ENCODE assay signal across 9 mouse cellular contexts in genomic region chr7:44898607-44899006, GRCm38 (mm10). TPM values are rescaled to one million over a fixed set of nuclear protein-coding genes. Genes with fewer than 3 reads are reported as not detected.
DNase-seq lines count a peak whose midpoint lies in the region; ATAC-seq lines count a peak whose summit lies in the region.
"Had no signal": no experiment of that assay in that cellular context is flagged by ENCODE, and none has a peak within 500 bp of the region (broad histone marks: within the 10 kb centered on the region; RNA-seq: fewer than 3 reads in every experiment).

No protein-coding gene starts in this region.

- 0 out of 2 replicates have a peak overlapping the region, but pooled peaks have one; percentile 8 for H3K4me2 ChIP-seq in forebrain, embryonic 12.5 days
- no peak overlapping the region for H3K4me2 ChIP-seq in forebrain, embryonic 14.5 days (ENCODE audit: low read length)
- H3K4me2 ChIP-seq in liver, embryonic 13.5 days = peak overlapping the region; percentile 34
- H3K4me2 ChIP-seq: neural tube, embryonic 13.5 days had no signal

- H3K36me3 ChIP-seq in forebrain, embryonic 12.5 days (replicated peaks) = peaks cover 51% of the 10 kb centered on the region
- H3K36me3 ChIP-seq in forebrain, embryonic 14.5 days (ENCODE audit: control insufficient read depth, insufficient read depth, low read length) = peaks cover 47% of the 10 kb centered on the region
- H3K36me3 ChIP-seq in liver, embryonic 13.5 days = peaks cover 49% of the 10 kb centered on the region

- ATAC-seq in forebrain, embryonic 12.5 days (ENCODE audit: low FRiP score) = no peak
- no peak for ATAC-seq in forebrain, embryonic 14.5 days
- ATAC-seq in liver, embryonic 13.5 days (ENCODE audit: low read depth) = peak; percentile 39

- H3K27ac ChIP-seq in forebrain, embryonic 12.5 days = no peak overlapping the region
- no peak overlapping the region for H3K27ac ChIP-seq in forebrain, embryonic 14.5 days (ENCODE audit: low read depth, low read length)
- H3K27ac ChIP-seq in liver, embryonic 13.5 days = peak overlapping the region; percentile 37
- H3K27ac ChIP-seq: neural tube, embryonic 13.5 days had no signal

- no peak overlapping the region for H3K9ac ChIP-seq in forebrain, embryonic 12.5 days
- H3K9ac ChIP-seq in forebrain, embryonic 14.5 days (ENCODE audit: low read length) = no peak overlapping the region
- peak overlapping the region; percentile 11; the same call in 1 of the 2 replicates for H3K9ac ChIP-seq in liver, embryonic 13.5 days
- H3K9ac ChIP-seq: neural tube, embryonic 13.5 days had no signal

- H3K27me3 ChIP-seq in forebrain, embryonic 12.5 days = no peaks in the 10 kb centered on the region
- no peaks in the 10 kb centered on the region for H3K27me3 ChIP-seq in forebrain, embryonic 14.5 days (replicated peaks; ENCODE audit: control insufficient read depth, insufficient read depth, low read length)
- H3K27me3 ChIP-seq in liver, embryonic 13.5 days = no peaks in the 10 kb centered on the region
- H3K27me3 ChIP-seq: neural tube, embryonic 13.5 days had no signal

- 39% methylated on average over 19 of the region's 19 CpGs for WGBS in forebrain, embryonic 12.5 days
- 34% methylated on average over 19 of the region's 19 CpGs for WGBS in forebrain, embryonic 14.5 days
- WGBS in liver, embryonic 13.5 days (ENCODE audit: insufficient replicate concordance) = 40% methylated on average over 19 of the region's 19 CpGs

- peaks cover 71% of the 10 kb centered on the region for H3K4me1 ChIP-seq in forebrain, embryonic 12.5 days
- peaks cover 18% of the 10 kb centered on the region for H3K4me1 ChIP-seq in forebrain, embryonic 14.5 days (ENCODE audit: control insufficient read depth, insufficient read depth, low read length)
- peaks cover 75% of the 10 kb centered on the region for H3K4me1 ChIP-seq in liver, embryonic 13.5 days (replicated peaks)

- no peak overlapping the region for H3K4me3 ChIP-seq in forebrain, embryonic 12.5 days (replicated peaks)
- no peak overlapping the region for H3K4me3 ChIP-seq in forebrain, embryonic 14.5 days (ENCODE audit: low read depth, low read length)
- H3K4me3 ChIP-seq in liver, embryonic 13.5 days (replicated peaks) = no peak overlapping the region
- H3K4me3 ChIP-seq: neural tube, embryonic 13.5 days had no signal

- no peaks in the 10 kb centered on the region for H3K9me3 ChIP-seq in forebrain, embryonic 12.5 days
- no peaks in the 10 kb centered on the region for H3K9me3 ChIP-seq in forebrain, embryonic 14.5 days (replicated peaks; ENCODE audit: control insufficient read depth, low read length)
- no peaks in the 10 kb centered on the region for H3K9me3 ChIP-seq in liver, embryonic 13.5 days (replicated peaks)
- H3K9me3 ChIP-seq: neural tube, embryonic 13.5 days had no signal

- no peak for DNase-seq in forebrain, embryonic 14.5 days (ENCODE audit: low spot score)
- peak; percentile 48 for DNase-seq in right cerebral cortex, postnatal 4 days
- no peak for DNase-seq in right cerebral cortex, adult 18-20 months
- peak; percentile 55 for DNase-seq in heart, postnatal 4 days
- DNase-seq in liver, embryonic 13.5 days = peak; percentile 58
- no peak for DNase-seq in Muller cell, postnatal 12 days (ENCODE audit: inconsistent ontology term)
- no peak for DNase-seq in gastrocnemius, adult 8-10 months (ENCODE audit: low spot score in 2 of 2)

RNA-seq across cellular contexts. Expression of gene Fuz, which starts 2.7 kb away (rescaled TPM):
- polyA plus RNA-seq in forebrain, embryonic 12.5 days (2016; fragmentation: Nextera tagmentation; extraction: Ambion mirVana) = 27.4 and 28.7 TPM in 2 replicates
- 18.2 and 18.3 TPM in 2 replicates for polyA plus RNA-seq in forebrain, embryonic 14.5 days (2014; fragmentation: Nextera tagmentation; extraction: Ambion mirVana)
- total RNA-seq in heart, postnatal 4 days (2021) = 10 to 100 TPM; 10.7 to 10.8 TPM
- 7.2 and 7.5 TPM in 2 replicates for polyA plus RNA-seq in liver, embryonic 13.5 days (2015; fragmentation: Nextera tagmentation; extraction: Ambion mirVana)
- total RNA-seq in gastrocnemius, adult 8-10 months (2022) = 10 to 100 TPM; 17.4 to 27.1 (median 18.7) TPM

RNA-seq across cellular contexts. Expression of gene Med25, which starts 6.1 kb away (rescaled TPM):
- polyA plus RNA-seq in forebrain, embryonic 12.5 days (2016; fragmentation: Nextera tagmentation; extraction: Ambion mirVana) = 172 and 178 TPM in 2 replicates
- polyA plus RNA-seq in forebrain, embryonic 14.5 days (2014; fragmentation: Nextera tagmentation; extraction: Ambion mirVana) = 75.4 and 94.0 TPM in 2 replicates
- 10 to 100 TPM; 74.6 to 76.3 TPM for total RNA-seq in heart, postnatal 4 days (2021)
- 47.2 and 51.2 TPM in 2 replicates for polyA plus RNA-seq in liver, embryonic 13.5 days (2015; fragmentation: Nextera tagmentation; extraction: Ambion mirVana)
- 10 to 100 TPM; 64.0 to 79.1 (median 71.0) TPM for total RNA-seq in gastrocnemius, adult 8-10 months (2022)

RNA-seq across cellular contexts. Expression of gene Ptov1, which starts 29.0 kb away (rescaled TPM):
- 595 and 609 TPM in 2 replicates for polyA plus RNA-seq in forebrain, embryonic 12.5 days (2016; fragmentation: Nextera tagmentation; extraction: Ambion mirVana)
- 447 and 458 TPM in 2 replicates for polyA plus RNA-seq in forebrain, embryonic 14.5 days (2014; fragmentation: Nextera tagmentation; extraction: Ambion mirVana)
- 100 to 1,000 TPM; 237 to 248 TPM for total RNA-seq in heart, postnatal 4 days (2021)
- 50.4 and 57.0 TPM in 2 replicates for polyA plus RNA-seq in liver, embryonic 13.5 days (2015; fragmentation: Nextera tagmentation; extraction: Ambion mirVana)
- total RNA-seq in gastrocnemius, adult 8-10 months (2022) = 100 to 1,000 TPM; 146 to 178 (median 160) TPM

RNA-seq across cellular contexts. Expression of gene Ap2a1, which starts 30.7 kb away (rescaled TPM):
- 85.8 and 94.4 TPM in 2 replicates for polyA plus RNA-seq in forebrain, embryonic 12.5 days (2016; fragmentation: Nextera tagmentation; extraction: Ambion mirVana)
- polyA plus RNA-seq in forebrain, embryonic 14.5 days (2014; fragmentation: Nextera tagmentation; extraction: Ambion mirVana) = 85.6 and 99.3 TPM in 2 replicates
- 10 to 100 TPM; 96.9 to 99.4 TPM for total RNA-seq in heart, postnatal 4 days (2021)
- 69.5 and 82.4 TPM in 2 replicates for polyA plus RNA-seq in liver, embryonic 13.5 days (2015; fragmentation: Nextera tagmentation; extraction: Ambion mirVana)
- total RNA-seq in gastrocnemius, adult 8-10 months (2022) = 10 to 100 TPM; 63.5 to 67.9 (median 65.5) TPM

RNA-seq across cellular contexts. Expression of gene Pnkp, which starts 41.7 kb away (rescaled TPM):
- 37.8 and 39.1 TPM in 2 replicates for polyA plus RNA-seq in forebrain, embryonic 12.5 days (2016; fragmentation: Nextera tagmentation; extraction: Ambion mirVana)
- polyA plus RNA-seq in forebrain, embryonic 14.5 days (2014; fragmentation: Nextera tagmentation; extraction: Ambion mirVana) = 30.0 and 31.7 TPM in 2 replicates
- total RNA-seq in heart, postnatal 4 days (2021) = 10 to 100 TPM; 19.6 to 19.9 TPM
- polyA plus RNA-seq in liver, embryonic 13.5 days (2015; fragmentation: Nextera tagmentation; extraction: Ambion mirVana) = 22.8 and 24.2 TPM in 2 replicates
- 10 to 100 TPM; 21.2 to 23.9 (median 22.4) TPM for total RNA-seq in gastrocnemius, adult 8-10 months (2022)

Comparison
In these comparisons a context has a peak if more than half of its experiments do, and no peak if none do; other contexts are left out.
1. DNase-seq: peak in right cerebral cortex, postnatal 4 days (single experiment), heart, postnatal 4 days (single experiment) and liver, embryonic 13.5 days (single experiment); none in forebrain, embryonic 14.5 days (single experiment), right cerebral cortex, adult 18-20 months (single experiment), Muller cell, postnatal 12 days (single experiment) and gastrocnemius, adult 8-10 months (0 of 2).